Mouse (Mus musculus) urinary bladder, postnatal 36 days (tissue): ENCODE data around the gene Kmt2b.

Experiments
- DNase-seq, 2 experiments: peaks; one replicate each; pipeline ENCODE4 v3.0.0; 2022; ENCODE audit warnings: low spot score in 2 of 2, mixed read lengths in 1 of 2

Gene Kmt2b

DNA sequence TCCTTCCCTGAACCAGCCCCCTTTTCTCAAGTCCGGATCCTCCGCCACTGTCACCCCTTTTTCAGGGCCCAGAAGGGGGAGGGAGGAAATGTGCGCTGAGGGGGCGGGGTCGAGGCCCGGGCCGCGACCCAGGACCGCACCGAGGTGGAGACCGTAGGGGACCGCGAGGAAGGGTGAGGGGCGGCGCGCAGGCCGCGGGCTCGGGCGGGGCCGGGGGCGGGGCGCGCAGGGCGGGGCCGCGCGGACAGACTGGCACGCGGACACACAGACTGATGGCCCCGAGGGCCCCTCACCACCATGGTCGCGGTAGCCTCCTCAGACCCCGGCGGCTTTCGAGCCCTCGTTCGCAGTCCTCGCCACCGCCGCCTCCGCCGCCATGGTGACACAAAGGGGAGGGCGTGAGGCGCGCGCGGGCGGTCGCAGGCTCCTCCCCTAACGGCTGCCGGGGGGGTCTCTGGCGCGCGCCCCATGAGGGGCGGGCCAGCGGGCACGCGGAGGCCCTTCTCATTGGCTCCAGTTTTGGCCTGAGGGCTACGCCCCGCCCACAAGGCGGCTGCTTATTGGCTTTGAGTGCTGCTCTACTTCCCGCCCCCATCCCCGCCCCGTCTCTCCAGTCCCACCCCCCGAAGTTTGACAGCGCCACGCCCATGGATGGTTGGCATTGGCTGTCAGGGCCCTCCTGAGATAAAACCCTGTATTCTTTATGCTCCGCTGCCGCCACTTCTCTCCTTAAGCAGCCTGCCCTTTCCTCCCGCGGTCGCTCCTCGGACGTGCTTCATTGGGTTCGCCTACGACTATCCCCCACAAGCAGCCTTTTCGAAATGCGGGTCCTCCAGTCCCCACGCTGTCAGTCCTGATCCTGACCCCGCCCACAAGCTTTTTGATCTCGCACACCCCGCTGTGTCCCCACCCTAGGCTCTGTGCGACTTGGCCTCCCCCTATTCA lies 53.6 kb downstream of the Kmt2b start, which contains the start of gene Arhgap33:
TSS of gene Arhgap33 (minus strand) at position 428 of the 945 bp plus-strand sequence.
- DNase-seq = peak; percentile 91 to 93

DNA sequence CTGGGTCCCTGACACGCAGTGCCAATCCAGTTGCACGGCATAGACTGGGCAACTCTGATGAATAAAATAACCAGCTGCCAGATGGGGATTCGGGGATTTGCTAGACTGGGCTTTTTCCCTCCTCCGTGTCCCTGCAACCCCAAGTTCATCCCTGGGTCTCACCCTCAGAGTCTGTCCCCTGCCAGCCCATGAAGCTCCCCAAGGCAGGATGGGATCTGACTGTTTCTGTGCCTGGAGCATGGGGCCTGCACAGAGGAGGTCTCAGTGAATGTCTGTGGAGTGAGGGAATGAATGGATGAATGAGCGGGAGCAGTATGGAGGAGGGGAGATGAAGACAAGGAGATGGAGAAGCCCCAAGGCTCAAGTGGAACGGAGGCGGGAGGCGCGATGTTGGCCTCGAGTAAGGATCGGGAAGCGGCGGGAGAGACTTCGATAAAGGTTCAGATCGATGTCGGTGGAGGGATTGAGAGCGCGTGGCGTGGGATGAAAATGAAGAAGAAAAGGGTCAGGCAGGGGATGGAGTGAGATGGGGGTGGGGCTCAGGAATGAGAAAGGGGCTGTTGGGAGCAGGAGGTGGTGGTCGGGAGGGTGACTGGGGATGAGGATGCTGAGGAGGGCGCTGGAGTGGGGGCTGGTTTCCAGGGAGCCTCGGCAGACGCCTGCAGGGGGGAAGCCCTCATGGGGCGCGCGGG lies 54.4 kb downstream of the Kmt2b start:
- DNase-seq = no peak

DNA sequence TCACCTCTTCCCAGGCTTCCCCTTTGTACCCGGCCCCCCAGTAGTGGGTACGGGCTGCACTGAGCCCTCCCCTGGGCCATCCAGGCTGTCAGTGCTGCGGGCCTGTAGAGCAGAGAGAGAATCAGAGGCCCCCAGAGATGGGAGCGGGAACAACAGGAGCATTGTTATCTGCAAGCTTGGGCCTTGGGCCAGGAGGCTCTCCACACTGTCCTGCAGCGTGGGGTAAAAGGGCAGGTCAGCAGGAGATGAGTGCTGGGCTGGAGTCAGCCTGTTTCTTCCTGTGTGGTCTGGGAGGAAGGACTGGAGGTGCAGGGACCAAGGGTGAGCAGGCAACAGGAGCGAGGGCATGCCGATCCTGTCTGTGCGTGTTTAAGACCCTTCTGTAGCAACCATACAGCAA lies 55.6 kb downstream of the Kmt2b start:
- no peak for DNase-seq

DNA sequence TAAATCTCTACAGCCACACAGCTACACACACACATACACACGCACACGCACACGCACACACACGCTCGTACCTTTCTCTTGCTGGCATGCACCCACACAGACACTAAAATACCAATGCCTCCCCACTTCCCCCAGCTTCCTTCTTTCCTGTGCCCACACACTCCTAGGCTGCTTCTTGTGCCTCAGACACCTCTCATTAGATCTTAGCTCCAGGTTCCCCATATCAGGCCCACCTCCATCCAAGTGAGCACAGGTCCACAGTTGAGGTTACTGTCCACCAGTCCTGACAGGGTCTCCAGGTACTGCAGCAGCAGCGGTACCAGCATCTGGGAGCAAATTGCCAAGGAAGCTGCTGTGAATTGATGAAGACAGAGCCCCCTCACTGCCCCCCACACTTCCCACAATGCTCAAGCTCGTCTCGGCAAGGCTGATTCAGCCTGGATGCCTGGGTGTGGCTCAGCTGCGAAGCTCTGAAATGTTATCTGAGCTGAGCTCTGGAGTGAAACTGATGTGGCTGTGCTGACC lies 57.2 kb downstream of the Kmt2b start:
- no peak for DNase-seq

DNA sequence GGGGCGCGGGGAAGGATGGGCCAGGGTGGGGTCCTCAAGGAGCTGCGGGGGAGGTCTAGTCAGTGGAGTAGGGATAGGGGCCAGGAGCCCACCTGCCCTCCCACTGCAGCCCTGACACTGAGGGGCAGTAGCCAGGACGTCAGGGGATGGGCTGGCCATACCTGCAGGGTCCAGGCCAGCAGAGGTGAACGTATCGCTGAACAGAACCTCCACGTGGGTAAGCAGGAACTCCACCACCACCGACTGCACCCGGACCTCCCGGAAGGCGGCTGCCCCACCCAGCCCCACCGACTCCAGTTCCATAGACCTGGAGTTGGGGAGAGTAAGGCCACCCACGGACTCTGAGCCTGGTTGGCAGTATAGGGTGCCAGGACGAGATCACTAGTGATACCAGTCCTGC lies 61.5 kb downstream of the Kmt2b start:
- no peak for DNase-seq

DNA sequence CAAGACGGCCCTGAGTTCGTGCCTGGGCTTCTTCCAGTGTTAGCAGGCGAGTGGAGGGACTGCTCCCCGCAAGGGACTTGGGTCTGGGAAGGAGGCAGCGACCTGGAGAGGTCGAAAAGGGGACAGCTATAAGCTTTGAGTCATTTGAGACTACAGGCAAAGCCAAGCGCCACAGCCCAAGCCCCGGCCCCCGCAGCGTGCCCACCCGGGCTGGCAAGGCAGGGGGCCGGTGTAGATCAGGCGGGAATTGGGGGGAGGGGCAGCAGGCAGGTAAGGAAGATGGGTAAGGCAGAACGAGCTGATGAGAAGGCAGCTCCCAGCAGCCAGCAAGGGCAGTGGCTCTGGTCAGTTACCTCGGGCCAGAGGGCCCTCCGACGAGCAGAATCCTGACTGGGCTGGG lies 62.1 kb downstream of the Kmt2b start:
- DNase-seq = no peak

DNA sequence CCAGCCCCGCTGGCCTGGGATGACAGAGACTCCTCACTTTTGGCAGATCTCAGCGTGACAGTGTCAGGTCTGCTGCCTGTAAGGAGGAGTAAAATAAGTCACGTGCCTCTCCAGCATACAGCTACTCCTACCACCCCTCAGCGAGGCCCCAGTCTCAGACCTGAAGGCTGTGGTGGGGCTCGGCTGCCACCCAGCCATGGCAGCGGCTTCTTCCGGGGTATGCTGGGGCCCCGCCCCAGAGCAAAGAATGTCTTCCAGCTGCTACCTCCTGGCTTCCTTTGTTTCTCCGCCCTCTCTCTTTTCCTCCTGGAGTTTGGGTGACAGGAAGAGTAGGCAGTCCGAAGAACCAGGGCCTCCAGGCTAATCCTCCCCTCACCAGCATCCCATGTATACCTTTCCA lies 62.6 kb downstream of the Kmt2b start:
- peak in 1 of 2 experiments; percentile 23 for DNase-seq

DNA sequence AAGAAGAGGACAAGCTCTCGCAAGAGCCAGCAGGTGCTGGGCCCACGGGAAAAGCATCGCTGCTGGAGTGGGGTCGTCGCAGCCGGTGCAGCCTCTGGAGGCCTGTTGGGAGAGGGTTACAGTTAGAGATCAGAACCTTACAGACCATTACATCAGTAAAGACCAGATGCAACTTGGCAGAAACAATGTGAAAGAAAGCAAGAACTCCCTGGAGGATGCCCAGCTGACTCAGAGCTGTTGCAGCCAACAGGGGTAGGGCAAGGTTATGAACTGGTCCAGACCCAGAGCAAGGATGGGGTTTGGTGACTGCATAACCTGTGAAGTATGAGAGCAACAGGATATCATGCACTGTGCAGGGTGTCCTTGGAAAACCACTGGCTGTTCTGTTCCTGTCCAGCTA lies 64.0 kb downstream of the Kmt2b start:
- DNase-seq = no peak

DNA sequence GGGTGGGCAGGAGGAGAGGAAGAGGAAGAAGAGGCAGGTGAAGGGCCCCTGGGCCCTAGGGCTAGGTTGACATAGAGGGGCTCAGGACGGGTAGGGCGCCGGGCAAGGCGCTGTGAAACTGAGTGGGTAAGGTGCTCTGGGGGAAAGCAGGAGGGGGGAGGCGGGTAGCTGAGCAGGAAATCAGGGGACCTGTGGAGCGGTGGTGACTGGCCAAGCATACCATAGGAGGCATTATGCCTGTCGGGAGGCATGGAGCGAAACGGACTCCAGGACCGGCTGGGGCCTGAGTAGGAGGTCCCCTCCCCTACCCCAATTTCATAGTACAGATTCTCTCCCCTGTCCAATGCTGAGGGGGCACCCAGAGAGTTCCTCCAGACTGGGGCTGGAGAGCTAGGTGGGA lies 65.7 kb downstream of the Kmt2b start:
- no peak for DNase-seq

DNA sequence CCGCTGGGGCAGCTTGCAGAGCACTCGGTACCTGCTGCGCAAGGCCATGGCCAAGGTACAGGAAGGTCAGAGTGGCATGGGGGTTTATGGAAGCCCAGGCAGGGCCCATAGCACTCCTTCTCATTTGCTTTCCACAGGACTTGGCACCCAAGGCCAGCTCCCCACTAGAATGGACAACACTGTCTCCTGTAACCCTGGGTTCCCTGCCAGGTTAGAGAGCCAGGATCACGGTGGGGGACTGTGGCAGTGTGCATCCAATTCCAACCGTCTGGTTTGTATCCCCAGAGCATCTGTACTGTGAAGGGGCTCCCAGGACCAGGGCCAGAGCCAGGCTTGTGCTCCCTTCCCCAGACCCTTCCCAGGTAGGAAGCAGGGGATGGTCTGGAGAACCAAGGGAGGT lies 67.7 kb downstream of the Kmt2b start:
- DNase-seq = no peak

DNA sequence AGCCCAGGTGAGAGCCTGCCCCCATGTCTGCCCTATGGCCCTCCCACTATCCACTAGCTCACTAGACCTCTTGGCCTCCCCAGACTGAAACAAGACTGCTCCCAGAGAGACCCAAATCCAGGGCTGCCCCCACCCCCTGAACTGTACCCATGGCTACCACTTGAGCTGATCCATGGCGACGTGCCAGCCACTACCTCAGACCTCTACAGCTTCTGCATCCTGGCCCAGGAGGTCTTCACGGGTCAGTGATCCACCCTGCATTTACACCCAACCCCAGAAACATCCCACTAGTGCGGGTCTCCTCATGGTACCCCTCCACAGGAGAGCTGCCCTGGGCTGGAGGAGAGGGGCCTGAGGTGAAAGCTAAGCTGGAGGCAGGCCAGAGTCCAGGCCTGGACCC lies 68.1 kb downstream of the Kmt2b start:
- no peak for DNase-seq
